Mouse (Mus musculus) cortical plate, adult 2 months (tissue): Measurements from ENCODE around the gene Uck1.

ENCODE experiments used
- CTCF ChIP-seq: fragments of 200-500 bp; IDR thresholded peaks from 2 replicates; pipeline ENCODE4 v1.5.1; 2011; ENCODE audit warnings: mild to moderate bottlenecking, control low read depth, low read length; ENCODE audit not compliant: insufficient read depth; ENCODE audit errors: extremely low read depth
- POLR2A ChIP-seq: fragments of 200-500 bp; IDR thresholded peaks from 2 replicates; pipeline ENCODE4 v1.6.1; 2011; ENCODE audit warnings: mild to moderate bottlenecking, low read length, control low read depth; ENCODE audit not compliant: insufficient read depth; ENCODE audit errors: extremely low read depth

GRCm38 (mm10) chr2:32254563-32254962, 5.4 kb downstream of the Uck1 start:
- TF ChIP-seq POLR2A = no peak
- TF ChIP-seq CTCF = no peak
